Mouse (Mus musculus) brain, embryonic 14.5 days (tissue): Measurements from ENCODE around the gene Maml2. TPM values are rescaled to one million over a fixed set of nuclear protein-coding genes. Genes with fewer than 3 reads are reported as not detected.
A peak's percentile ranks its signal among the peaks of the same experiment; 100 is the strongest.

ENCODE experiments used
- DNase-seq: peaks from one replicate; pipeline ENCODE4 v3.0.0-alpha.2; 2011; ENCODE audit warnings: low read depth
- CTCF ChIP-seq: fragments of 200-500 bp; IDR thresholded peaks from 2 replicates; pipeline ENCODE4 v1.5.1; 2012; ENCODE audit warnings: inconsistent platforms, mild to moderate bottlenecking, moderate library complexity, borderline replicate concordance; ENCODE audit not compliant: insufficient read depth, insufficient read length; ENCODE audit errors: extremely low read depth
- POLR2A ChIP-seq: fragments of 200-500 bp; IDR thresholded peaks from 2 replicates; pipeline ENCODE4 v1.6.1; 2012; ENCODE audit warnings: mild to moderate bottlenecking, inconsistent platforms, borderline replicate concordance; ENCODE audit not compliant: poor library complexity, insufficient read depth, insufficient read length, severe bottlenecking; ENCODE audit errors: extremely low read depth
- polyA plus RNA-seq: library from polyadenylated mRNA; depleted of rRNA; stranded (reverse); fragments of >200 nt; gene quantifications from 2 replicates; pipeline ENCODE4 v1.2.3, GENCODE M21; 2012

Maml2 gene
- polyA plus RNA-seq, 1 experiment: 9.8 TPM

- DNase-seq: no peak
Measured at GRCm38 (mm10) chr9:13569023-13569422, 271.3 kb downstream of the Maml2 start.

GRCm38 (mm10) chr9:13572847-13573246 lies 275.1 kb downstream of the Maml2 start:
- DNase-seq: no peak
- TF ChIP-seq CTCF (no peak), POLR2A (no peak)

More at GRCm38 (mm10) chr9:13569023-13569422, 271.3 kb downstream of the Maml2 start:
- no peak for TF ChIP-seq POLR2A

- no peak for DNase-seq
- no peak for TF ChIP-seq POLR2A
- no peak for TF ChIP-seq CTCF
Measured at GRCm38 (mm10) chr9:13574059-13574458, 276.3 kb downstream of the Maml2 start.

GRCm38 (mm10) chr9:13574913-13575312 lies 277.2 kb downstream of the Maml2 start:
- no peak for DNase-seq
- no peak for TF ChIP-seq CTCF
- no peak for TF ChIP-seq POLR2A

DNA sequence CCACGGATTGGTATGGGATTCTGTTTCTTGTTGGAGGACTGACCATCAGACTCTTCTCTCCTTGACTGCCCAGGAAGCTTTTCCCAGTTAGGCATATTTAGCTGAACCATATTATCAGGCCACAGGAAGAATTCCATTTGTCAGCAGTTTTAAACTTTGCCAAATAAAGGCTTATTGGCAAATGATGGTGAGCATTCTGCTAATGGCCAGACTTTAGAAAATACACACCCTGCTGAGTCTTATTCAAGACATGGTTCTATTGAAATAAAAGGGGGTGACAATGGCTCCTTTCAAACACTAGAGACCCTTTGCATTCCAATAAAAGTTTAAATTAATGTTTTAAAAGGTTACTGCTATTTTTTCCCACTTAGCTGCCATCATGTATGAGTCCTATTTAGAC lies 279.4 kb downstream of the Maml2 start:
- DNase-seq: peak; percentile 68
- TF ChIP-seq POLR2A (no peak), CTCF (no peak)

- no peak for DNase-seq
Measured at GRCm38 (mm10) chr9:13581184-13581583, 283.4 kb downstream of the Maml2 start.

GRCm38 (mm10) chr9:13583952-13584351 lies 286.2 kb downstream of the Maml2 start:
- TF ChIP-seq POLR2A (no peak), CTCF (no peak)
- DNase-seq: peak; percentile 41

More at GRCm38 (mm10) chr9:13581184-13581583, 283.4 kb downstream of the Maml2 start:
- no peak for TF ChIP-seq CTCF
- no peak for TF ChIP-seq POLR2A

- TF ChIP-seq CTCF: no peak
- peak; percentile 62 for DNase-seq
Measured at GRCm38 (mm10) chr9:13584435-13584834, 286.7 kb downstream of the Maml2 start.

GRCm38 (mm10) chr9:13587085-13587933 lies 289.6 kb downstream of the Maml2 start:
- TF ChIP-seq POLR2A (no peak), CTCF (no peak)
- DNase-seq: peak; percentile 60

- 0 out of 2 replicates have a peak, but pooled peaks have one; percentile 14 for TF ChIP-seq CTCF
- no peak for TF ChIP-seq POLR2A
- DNase-seq: no peak
Measured at GRCm38 (mm10) chr9:13588786-13589185, 291.0 kb downstream of the Maml2 start.

- TF ChIP-seq CTCF: no peak
- no peak for TF ChIP-seq POLR2A
- DNase-seq: no peak
Measured at GRCm38 (mm10) chr9:13592701-13593100, 294.9 kb downstream of the Maml2 start.

DNA sequence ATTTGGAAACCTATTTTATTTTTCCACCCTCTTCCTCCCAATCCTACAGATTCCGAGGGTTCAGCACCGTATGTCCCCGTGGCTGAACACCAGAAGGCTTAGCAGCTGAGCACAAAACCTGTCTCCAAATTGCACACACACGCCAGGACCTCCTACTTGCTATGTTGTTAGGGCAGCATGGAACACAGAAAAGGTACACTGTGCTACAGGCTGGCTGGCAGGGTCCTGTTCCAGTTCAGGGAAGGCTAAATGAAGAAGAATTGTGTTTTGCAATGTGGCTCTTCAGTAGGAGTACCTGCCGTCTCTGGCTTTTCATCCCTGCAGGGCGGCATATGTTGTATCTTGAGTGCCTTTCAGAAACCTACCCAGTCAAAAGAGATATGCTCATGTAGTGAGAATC lies 300.0 kb downstream of the Maml2 start:
- DNase-seq: no peak
- TF ChIP-seq POLR2A (no peak), CTCF (no peak)
